Mouse (Mus musculus): ENCODE results near the gene Nlgn1.

DNA sequence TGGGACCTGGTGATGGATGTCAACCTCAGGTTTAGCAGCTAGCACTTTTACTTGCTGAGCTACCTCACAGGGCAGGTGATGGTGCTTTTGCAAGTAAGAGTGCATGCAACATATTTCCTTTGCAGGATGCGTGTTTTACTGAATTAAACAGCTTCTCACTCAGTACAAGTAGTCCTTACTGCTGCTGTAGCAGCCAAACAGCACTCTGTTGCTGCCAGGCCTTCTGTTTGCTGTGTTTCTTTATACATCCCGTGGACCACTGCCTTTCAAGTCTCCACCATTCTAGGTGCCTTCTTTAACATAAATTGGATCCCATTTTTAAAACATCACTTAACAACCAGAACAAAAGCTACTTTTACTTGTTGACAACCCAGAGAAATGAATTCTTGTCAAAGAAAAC is 502.0 kb downstream of the Nlgn1 start:
- TF ChIP-seq POLR2A (IDR thresholded peaks at IDR 0.05; ENCODE audit: insufficient read length, low read depth) (no peak), E2F4 (IDR thresholded peaks at IDR 0.05; ENCODE audit: insufficient read depth) (no peak), MYOD1 (IDR thresholded peaks at IDR 0.05; ENCODE audit: control insufficient read depth in 1 of 3, insufficient read length in 2 of 3, low read depth in 2 of 3) (no peak), CEBPB (IDR thresholded peaks at IDR 0.05; ENCODE audit: insufficient read depth, poor library complexity, severe bottlenecking) (no peak), USF1 (IDR thresholded peaks at IDR 0.05; ENCODE audit: low read depth) (no peak), POLR2AphosphoS2 (IDR thresholded peaks at IDR 0.05; ENCODE audit: insufficient read length, low read depth) (no peak), SRF (IDR thresholded peaks at IDR 0.05; ENCODE audit: control insufficient read depth, insufficient read length, low read depth) (no peak), MAX (IDR thresholded peaks at IDR 0.05; ENCODE audit: low read depth) (no peak), MYOG (IDR thresholded peaks at IDR 0.05; ENCODE audit: control insufficient read depth in 1 of 3, insufficient read depth in 1 of 3, insufficient read length in 2 of 3, low read depth in 2 of 3) (no peak), TCF12 (IDR thresholded peaks at IDR 0.05; ENCODE audit: insufficient read depth, poor library complexity, severe bottlenecking) (no peak), TCF3 (IDR thresholded peaks at IDR 0.05; ENCODE audit: insufficient read length, low read depth) (no peak)
